Mouse (Mus musculus): ENCODE measurements around the gene Gm43191. TPM values are rescaled to one million over a fixed set of nuclear protein-coding genes. Genes with fewer than 3 reads are reported as not detected.

Gene Gm43191
- total and polyA plus RNA-seq, 3 experiments: 0.39 TPM; not detected in 2

DNA sequence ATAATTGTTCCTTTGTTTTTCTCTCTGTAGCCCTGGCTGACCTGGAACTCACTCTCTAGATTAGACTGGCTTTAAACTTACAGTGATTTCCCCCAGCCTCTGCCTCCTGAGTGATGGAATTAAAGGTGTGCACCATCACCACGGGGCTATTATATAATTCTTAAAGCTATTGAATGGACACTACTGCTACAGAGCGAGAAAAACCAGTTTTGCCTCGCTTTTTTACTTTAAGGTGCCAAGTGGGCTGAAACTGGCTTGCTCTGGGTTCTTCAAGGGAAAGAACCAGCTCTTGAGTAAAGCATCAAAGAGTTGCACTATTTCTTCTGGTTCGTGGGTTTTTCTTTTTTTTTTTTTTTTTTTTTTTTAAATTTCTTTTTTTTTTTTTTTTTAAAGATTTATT lies 41.9 kb upstream of the Gm43191 start:
- Histone ChIP-seq H3K9ac (ENCODE audit: control insufficient read depth, low read depth, low read length, poor library complexity, severe bottlenecking) (no peak overlapping the region), H3K27ac (ENCODE audit: control insufficient read depth, low read depth, low read length) (no peak overlapping the region), H3K4me1 (ENCODE audit: control insufficient read depth in 1 of 2, insufficient read depth in 2 of 2, low read length in 2 of 2) (peaks cover 3 to 16% of the 10 kb centered on the region in 2 experiments), H3K36me3 (ENCODE audit: control insufficient read depth in 1 of 2, insufficient read depth in 2 of 2, low read length in 2 of 2) (peaks cover 0 to 7% of the 10 kb centered on the region in 2 experiments; a peak in 2 of 4 replicates), H3K79me2 (ENCODE audit: control insufficient read depth, insufficient read depth, low read length, poor library complexity) (no peaks in the 10 kb centered on the region), H3K27me3 (ENCODE audit: control insufficient read depth in 1 of 2, insufficient read depth in 2 of 2, low read length in 2 of 2) (no peaks in the 10 kb centered on the region), H3K9me3 (replicated peaks; ENCODE audit: insufficient read depth, low read length) (no peaks in the 10 kb centered on the region), H3K4me3 (ENCODE audit: control insufficient read depth in 1 of 2, insufficient read depth in 1 of 2, low read depth in 2 of 2, low read length in 2 of 2) (no peak overlapping the region)
- no peak for DNase-seq (ENCODE audit: low read depth, low spot score)
- TF ChIP-seq MYB (IDR thresholded peaks at IDR 0.05; ENCODE audit: low read depth, low read length) (no peak), MYC (IDR thresholded peaks at IDR 0.05; ENCODE audit: low read depth, low read length) (no peak), ZMIZ1 (IDR thresholded peaks at IDR 0.05; ENCODE audit: low read depth, low read length) (no peak), NRF1 (IDR thresholded peaks at IDR 0.05; ENCODE audit: insufficient read depth, low read depth, low read length, poor library complexity, severe bottlenecking) (no peak), HCFC1 (IDR thresholded peaks at IDR 0.05; ENCODE audit: low read depth, low read length) (no peak), JUND (IDR thresholded peaks at IDR 0.05; ENCODE audit: low read depth, low read length) (no peak), MAZ (IDR thresholded peaks at IDR 0.05; ENCODE audit: low read depth, low read length) (no peak), CHD2 (IDR thresholded peaks at IDR 0.05; ENCODE audit: low read length) (no peak), ZC3H11A (IDR thresholded peaks at IDR 0.05; ENCODE audit: low read depth, low read length) (no peak), MAX (IDR thresholded peaks at IDR 0.05; ENCODE audit: low read length) (no peak), E2F4 (IDR thresholded peaks at IDR 0.05; ENCODE audit: borderline replicate concordance, low read depth, low read length) (no peak), MXI1 (IDR thresholded peaks at IDR 0.05; ENCODE audit: low read depth, low read length) (no peak), USF2 (IDR thresholded peaks at IDR 0.05; ENCODE audit: borderline replicate concordance in 1 of 2, insufficient read depth in 1 of 2, low read depth in 1 of 2, low read length in 2 of 2) (no peak), CHD1 (IDR thresholded peaks at IDR 0.05; ENCODE audit: low read depth, low read length) (no peak), RCOR1 (IDR thresholded peaks at IDR 0.05; ENCODE audit: low read depth, low read length) (no peak), BHLHE40 (IDR thresholded peaks at IDR 0.05; ENCODE audit: borderline replicate concordance, low read depth, low read length) (no peak), NELFE (IDR thresholded peaks at IDR 0.05; ENCODE audit: low read depth, low read length) (no peak), EP300 (IDR thresholded peaks at IDR 0.05; ENCODE audit: low read depth in 1 of 2, low read length in 2 of 2) (no peak), GABPA (IDR thresholded peaks at IDR 0.05; ENCODE audit: low read depth, low read length) (no peak)

DNA sequence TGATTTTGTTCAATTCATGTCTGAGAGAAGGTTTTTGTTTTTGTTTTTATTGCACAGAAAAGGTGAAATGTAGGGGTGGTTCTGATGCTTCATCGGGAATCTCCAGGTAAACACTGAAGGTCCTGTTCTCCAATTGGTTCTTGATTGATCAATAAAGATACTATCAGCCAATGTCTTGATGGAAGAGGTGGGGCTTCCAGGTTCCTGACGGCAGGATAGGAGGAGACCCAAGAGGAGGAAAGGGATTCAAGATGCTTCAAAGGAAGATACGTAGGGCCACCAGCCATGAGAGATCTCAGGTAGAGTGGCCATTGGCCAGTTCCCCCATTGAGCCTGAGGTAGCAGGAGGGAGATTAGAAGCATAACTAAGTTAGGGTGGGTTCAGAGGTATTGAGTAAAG lies 37.9 kb upstream of the Gm43191 start:
- Histone ChIP-seq H3K4me1 (ENCODE audit: control insufficient read depth in 1 of 2, insufficient read depth in 2 of 2, low read length in 2 of 2) (peaks cover 3% of the 10 kb centered on the region in 2 experiments; a peak in 2 of 4 replicates), H3K79me2 (ENCODE audit: control insufficient read depth, insufficient read depth, low read length, poor library complexity) (no peaks in the 10 kb centered on the region), H3K27ac (ENCODE audit: control insufficient read depth, low read depth, low read length) (no peak overlapping the region), H3K4me3 (ENCODE audit: control insufficient read depth in 1 of 2, insufficient read depth in 1 of 2, low read depth in 2 of 2, low read length in 2 of 2) (no peak overlapping the region), H3K9ac (ENCODE audit: control insufficient read depth, low read depth, low read length, poor library complexity, severe bottlenecking) (no peak overlapping the region), H3K27me3 (ENCODE audit: control insufficient read depth in 1 of 2, insufficient read depth in 2 of 2, low read length in 2 of 2) (no peaks in the 10 kb centered on the region), H3K9me3 (replicated peaks; ENCODE audit: insufficient read depth, low read length) (no peaks in the 10 kb centered on the region), H3K36me3 (ENCODE audit: control insufficient read depth in 1 of 2, insufficient read depth in 2 of 2, low read length in 2 of 2) (peaks cover 0 to 3% of the 10 kb centered on the region in 2 experiments; a peak in 1 of 4 replicates)
- TF ChIP-seq MAX (IDR thresholded peaks at IDR 0.05; ENCODE audit: low read length): no peak
- TF ChIP-seq MAFK (IDR thresholded peaks at IDR 0.05; ENCODE audit: borderline replicate concordance, low read depth, low read length): no peak
- no peak for TF ChIP-seq E2F4 (IDR thresholded peaks at IDR 0.05; ENCODE audit: borderline replicate concordance, low read depth, low read length)
- TF ChIP-seq TCF12 (IDR thresholded peaks at IDR 0.05; ENCODE audit: low read depth, low read length): no peak
- no peak for DNase-seq (ENCODE audit: low read depth, low spot score)

Measured in MEL (cell line).